Mouse (Mus musculus): ENCODE measurements around the gene Gm9837.
A peak's percentile ranks its signal among the peaks of the same experiment; 100 is the strongest.

Gm9837 gene

GRCm38 (mm10) chr11:53486822-53487594, 16.7 kb upstream of the Gm9837 start:
- peak in 1 of 2 experiments; percentile 71 for DNase-seq (ENCODE audit: low spot score in 2 of 2)

- DNase-seq (ENCODE audit: low spot score in 2 of 2): no peak
These were observed 16.1 kb upstream of the Gm9837 start for GRCm38 (mm10) chr11:53486351-53486750.

GRCm38 (mm10) chr11:53485719-53486118, 15.4 kb upstream of the Gm9837 start:
- DNase-seq (ENCODE audit: low spot score in 2 of 2): no peak

- DNase-seq (ENCODE audit: low spot score in 2 of 2): peak; percentile 63 to 75
These were observed 13.0 kb upstream of the Gm9837 start for GRCm38 (mm10) chr11:53483159-53483891.

GRCm38 (mm10) chr11:53481088-53481730, 10.9 kb upstream of the Gm9837 start:
- DNase-seq (ENCODE audit: low spot score in 2 of 2): peak in 1 of 2 experiments; percentile 68

GRCm38 (mm10) chr11:53479783-53480301, 9.6 kb upstream of the Gm9837 start, which contains the start of the genes Gm9945 and Sowaha:
Gm9945 (plus strand) TSS chr11:53480166.
Sowaha (minus strand) TSS chr11:53480274.
- DNase-seq (ENCODE audit: low spot score in 2 of 2): peak in 1 of 2 experiments; percentile 70

GRCm38 (mm10) chr11:53479171-53479782, 9.0 kb upstream of the Gm9837 start:
- DNase-seq (ENCODE audit: low spot score in 2 of 2): peak; percentile 45 to 83

GRCm38 (mm10) chr11:53478383-53479170, 8.3 kb upstream of the Gm9837 start:
- DNase-seq (ENCODE audit: low spot score in 2 of 2): peak; percentile 45 to 81

GRCm38 (mm10) chr11:53477833-53478232, 7.6 kb upstream of the Gm9837 start:
- DNase-seq (ENCODE audit: low spot score in 2 of 2): no peak

- DNase-seq (ENCODE audit: low spot score in 2 of 2): no peak
These were observed 5.3 kb upstream of the Gm9837 start for GRCm38 (mm10) chr11:53475620-53476019.

GRCm38 (mm10) chr11:53472709-53473108, 2.4 kb upstream of the Gm9837 start:
- no peak for DNase-seq (ENCODE audit: low spot score in 2 of 2)

- no peak for DNase-seq (ENCODE audit: low spot score in 2 of 2)
These were observed 848 bp downstream of the Gm9837 start for GRCm38 (mm10) chr11:53469294-53469967.

GRCm38 (mm10) chr11:53466231-53466971, 3.9 kb downstream of the Gm9837 start:
- peak; percentile 53 to 84 for DNase-seq (ENCODE audit: low spot score in 2 of 2)

GRCm38 (mm10) chr11:53463551-53464424, 6.5 kb downstream of the Gm9837 start:
- DNase-seq (ENCODE audit: low spot score in 2 of 2): no peak

- no peak for DNase-seq (ENCODE audit: low spot score in 2 of 2)
These were observed 8.6 kb downstream of the Gm9837 start for GRCm38 (mm10) chr11:53461727-53462126.

- DNase-seq (ENCODE audit: low spot score in 2 of 2): no peak
These were observed 10.1 kb downstream of the Gm9837 start for GRCm38 (mm10) chr11:53460192-53460591.

GRCm38 (mm10) chr11:53458996-53459395, 11.3 kb downstream of the Gm9837 start:
- DNase-seq (ENCODE audit: low spot score in 2 of 2): no peak

- DNase-seq (ENCODE audit: low spot score in 2 of 2): no peak
These were observed 12.8 kb downstream of the Gm9837 start for GRCm38 (mm10) chr11:53457372-53457954.

All from spleen, postnatal 4 days (tissue).